Mouse (Mus musculus) splenic B cell, adult 2 months (primary cell): ENCODE measurements at regions not wholly inside any gene's neighbourhood (a gene's known extent, or its start where the extent isn't known, plus 50 kb on each side); places are given as distances from the start of the nearest gene placed in this dataset.

ENCODE experiments used
- DNase-seq: peaks from one replicate; pipeline ENCODE4 v3.0.0-alpha.2; 2011; ENCODE audit warnings: low read depth, low spot score
- H3K27me3 ChIP-seq: 2 replicates; pipeline ENCODE4 v1.6.1; 2012; ENCODE audit warnings: mild to moderate bottlenecking, low read length, moderate library complexity, mixed read lengths; ENCODE audit not compliant: control insufficient read depth, poor library complexity, insufficient read depth, severe bottlenecking
- H3K36me3 ChIP-seq: 2 replicates; pipeline ENCODE4 v1.6.1; 2012; ENCODE audit warnings: mild to moderate bottlenecking, low read length, moderate library complexity, mixed read lengths; ENCODE audit not compliant: control insufficient read depth, poor library complexity, insufficient read depth, severe bottlenecking

DNA sequence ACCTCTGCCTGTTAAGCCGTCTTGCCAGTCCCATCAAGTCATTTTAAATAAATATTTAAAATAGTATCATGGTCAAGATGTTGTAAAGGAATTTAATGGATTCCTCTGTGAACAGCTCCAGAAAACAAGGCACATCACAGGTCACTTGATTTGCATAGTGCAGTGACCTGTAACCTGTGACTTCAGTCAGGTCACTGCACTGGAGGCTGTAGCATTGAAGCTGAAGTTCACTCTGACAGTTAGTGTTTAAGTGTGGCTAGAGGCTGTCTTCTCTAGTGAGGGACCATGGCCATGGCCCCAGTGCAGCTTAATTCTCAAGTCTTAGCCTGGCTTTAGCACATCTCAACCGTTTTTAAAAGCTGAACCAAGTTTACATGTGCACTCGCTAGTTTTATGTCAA, 68.1 kb upstream of the Ercc4 start:
- DNase-seq: no peak
- H3K27me3 ChIP-seq: no peaks in the 10 kb centered on the region
- H3K36me3 ChIP-seq: no peaks in the 10 kb centered on the region

GRCm38 (mm10) chr16:13045079-13045590, 64.3 kb upstream of the Ercc4 start:
- H3K36me3 ChIP-seq: no peaks in the 10 kb centered on the region
- DNase-seq: no peak
- H3K27me3 ChIP-seq: no peaks in the 10 kb centered on the region

DNA sequence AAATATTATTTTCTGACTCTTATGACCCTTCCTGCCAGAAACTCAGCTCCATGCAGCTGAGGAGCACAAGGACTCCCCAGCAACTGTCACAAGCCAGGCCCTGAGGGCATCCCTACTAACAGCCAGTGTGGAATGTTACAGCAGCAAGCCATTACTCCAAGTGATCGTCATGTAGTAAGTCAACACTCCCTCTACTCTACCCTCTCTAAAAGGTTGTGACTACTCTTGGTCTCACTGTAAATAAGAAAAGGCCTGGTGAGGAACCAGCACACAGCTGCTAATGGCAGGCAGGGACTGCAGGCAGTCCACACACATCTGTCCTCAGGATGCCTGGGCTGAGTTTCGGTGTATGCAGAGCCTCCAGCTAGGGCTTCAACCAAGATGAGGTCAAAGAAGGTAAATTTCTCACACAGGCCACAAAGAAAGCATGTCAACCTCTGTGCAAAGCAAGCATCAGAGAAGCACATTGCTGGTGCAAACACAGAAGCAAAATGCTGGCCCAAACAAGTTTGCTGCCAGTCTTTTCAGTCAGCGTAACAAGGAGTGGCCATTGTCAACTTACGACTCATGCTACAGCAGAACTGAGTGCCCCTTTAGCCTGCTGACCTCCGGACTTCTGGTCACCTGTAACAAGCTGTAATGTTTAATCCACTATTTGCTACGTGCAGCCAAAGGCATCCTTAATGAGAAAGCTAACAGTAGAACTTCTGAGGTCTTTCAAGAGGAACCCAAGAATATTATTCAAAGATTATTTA, 62.9 kb upstream of the Ercc4 start:
- Histone ChIP-seq H3K27me3 (no peaks in the 10 kb centered on the region), H3K36me3 (no peaks in the 10 kb centered on the region)
- no peak for DNase-seq

GRCm38 (mm10) chr16:13049321-13049720, 60.2 kb upstream of the Ercc4 start:
- DNase-seq: no peak
- Histone ChIP-seq H3K27me3 (no peaks in the 10 kb centered on the region), H3K36me3 (no peaks in the 10 kb centered on the region)

- DNase-seq: no peak
- Histone ChIP-seq H3K36me3 (no peaks in the 10 kb centered on the region), H3K27me3 (no peaks in the 10 kb centered on the region)
Measured at GRCm38 (mm10) chr16:13050225-13050892, 59.1 kb upstream of the Ercc4 start.

GRCm38 (mm10) chr16:13054956-13055355, 54.5 kb upstream of the Ercc4 start:
- Histone ChIP-seq H3K27me3 (no peaks in the 10 kb centered on the region), H3K36me3 (no peaks in the 10 kb centered on the region)
- DNase-seq: no peak
